Mouse (Mus musculus): ENCODE measurements at regions not wholly inside any gene's neighbourhood (a gene's known extent, or its start where the extent isn't known, plus 50 kb on each side); places are given as distances from the start of the nearest gene placed in this dataset. TPM values are rescaled to one million over a fixed set of nuclear protein-coding genes. Genes with fewer than 3 reads are reported as not detected.

DNA sequence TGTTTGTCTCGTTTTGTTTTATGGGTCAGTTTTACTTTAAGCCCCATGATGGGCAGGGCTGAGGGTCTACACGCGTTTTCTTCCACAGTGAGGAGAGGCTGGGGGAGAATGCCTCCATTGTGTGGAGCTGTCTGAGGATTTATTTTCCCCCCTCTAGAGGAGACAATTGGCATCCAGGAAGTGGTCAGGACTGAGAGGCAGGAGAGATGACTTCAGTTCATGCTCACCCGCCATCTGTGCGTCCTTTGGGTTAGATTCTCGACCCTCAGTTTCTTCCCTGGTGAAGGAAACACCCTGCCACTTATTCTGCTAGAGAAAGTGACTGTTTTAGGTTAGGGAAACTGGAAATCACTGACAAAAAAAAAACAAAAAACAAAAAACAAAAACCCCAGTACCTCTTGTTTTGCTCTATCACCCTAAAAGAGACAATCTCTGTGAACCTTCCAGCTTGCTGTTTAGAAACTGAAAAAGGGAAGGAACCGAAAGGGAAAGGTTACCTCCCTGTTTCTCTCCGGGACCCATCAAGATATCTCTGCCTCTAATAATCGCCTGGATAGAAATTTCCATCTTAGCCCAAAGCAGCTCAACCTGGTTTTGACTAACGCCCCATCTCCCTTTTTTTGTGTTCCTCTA lies 71.1 kb upstream of the Prdm1 start:
- DNase-seq (ENCODE audit: low spot score) (no peak), ATAC-seq (no peak)
- H3K9ac ChIP-seq (ENCODE audit: low read length), result no peak overlapping the region
- no peaks in the 10 kb centered on the region for H3K27me3 ChIP-seq (replicated peaks; ENCODE audit: control insufficient read depth, insufficient read depth, low read length)
- WGBS, result 73% methylated on average over 10 of the region's 10 CpGs
- H3K9me3 ChIP-seq (replicated peaks; ENCODE audit: control insufficient read depth, low read length), result no peaks in the 10 kb centered on the region
- no peaks in the 10 kb centered on the region for H3K36me3 ChIP-seq (ENCODE audit: control insufficient read depth, insufficient read depth, low read length)
- H3K4me2 ChIP-seq (ENCODE audit: low read length), result no peak overlapping the region
- H3K27ac ChIP-seq (ENCODE audit: low read depth, low read length), result no peak overlapping the region
- H3K4me3 ChIP-seq (ENCODE audit: low read depth, low read length), result no peak overlapping the region
- no peaks in the 10 kb centered on the region for H3K4me1 ChIP-seq (ENCODE audit: control insufficient read depth, insufficient read depth, low read length)

DNA sequence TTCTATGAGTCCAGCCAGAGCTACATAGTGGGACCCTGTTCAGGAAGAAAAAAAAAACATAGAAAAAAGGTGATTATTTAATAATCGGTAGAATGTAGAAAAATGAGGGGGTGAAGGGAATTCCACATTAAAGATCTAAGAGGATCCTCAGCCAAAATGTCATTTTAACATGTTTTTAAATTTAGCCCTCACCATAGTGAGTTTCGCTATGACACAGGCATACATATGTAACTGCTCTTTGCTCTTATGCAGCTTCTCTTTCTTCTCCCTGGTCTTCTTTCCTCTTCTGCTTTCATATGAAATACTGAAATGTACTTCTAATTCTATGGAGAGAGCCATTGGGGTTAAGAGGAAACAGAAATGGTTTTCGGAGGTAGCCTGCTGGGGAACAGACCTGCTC lies 70.3 kb upstream of the Prdm1 start:
- Histone ChIP-seq H3K4me1 (ENCODE audit: control insufficient read depth, insufficient read depth, low read length) (no peaks in the 10 kb centered on the region), H3K27me3 (replicated peaks; ENCODE audit: control insufficient read depth, insufficient read depth, low read length) (no peaks in the 10 kb centered on the region), H3K36me3 (ENCODE audit: control insufficient read depth, insufficient read depth, low read length) (no peaks in the 10 kb centered on the region), H3K27ac (ENCODE audit: low read depth, low read length) (no peak overlapping the region), H3K4me3 (ENCODE audit: low read depth, low read length) (no peak overlapping the region), H3K9me3 (replicated peaks; ENCODE audit: control insufficient read depth, low read length) (no peaks in the 10 kb centered on the region), H3K9ac (ENCODE audit: low read length) (no peak overlapping the region), H3K4me2 (ENCODE audit: low read length) (no peak overlapping the region)
- 97% methylated on average over 3 of the region's 3 CpGs for WGBS
- ATAC-seq, result no peak
- no peak for DNase-seq (ENCODE audit: low spot score)

DNA sequence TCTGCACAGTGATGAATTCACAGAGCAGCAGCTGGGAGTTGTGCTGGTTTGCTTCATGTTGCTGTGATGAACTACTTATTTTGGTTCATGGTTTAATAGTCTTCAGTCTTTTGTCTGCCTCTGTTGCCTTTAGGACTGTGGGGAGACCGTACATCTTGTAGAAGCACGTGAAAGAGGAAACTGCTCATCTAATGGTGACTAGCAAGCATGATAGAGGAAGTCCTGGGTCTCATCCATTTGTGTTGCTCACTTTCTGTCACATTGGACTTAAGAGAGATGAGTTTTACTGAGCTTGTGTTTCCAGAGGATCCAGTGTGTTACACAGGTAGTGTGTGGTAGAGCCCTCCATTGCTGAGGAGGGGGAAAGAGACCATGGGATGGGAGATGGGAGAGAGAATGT lies 67.6 kb upstream of the Prdm1 start:
- no peaks in the 10 kb centered on the region for H3K9me3 ChIP-seq (replicated peaks; ENCODE audit: control insufficient read depth, low read length)
- ATAC-seq (no peak), DNase-seq (ENCODE audit: low spot score) (no peak)
- H3K4me2 ChIP-seq (ENCODE audit: low read length), result no peak overlapping the region
- H3K36me3 ChIP-seq (ENCODE audit: control insufficient read depth, insufficient read depth, low read length), result no peaks in the 10 kb centered on the region
- H3K27ac ChIP-seq (ENCODE audit: low read depth, low read length), result no peak overlapping the region
- WGBS, result 94% methylated on average over 2 of the region's 2 CpGs
- H3K27me3 ChIP-seq (replicated peaks; ENCODE audit: control insufficient read depth, insufficient read depth, low read length), result no peaks in the 10 kb centered on the region
- no peak overlapping the region for H3K9ac ChIP-seq (ENCODE audit: low read length)
- no peaks in the 10 kb centered on the region for H3K4me1 ChIP-seq (ENCODE audit: control insufficient read depth, insufficient read depth, low read length)
- no peak overlapping the region for H3K4me3 ChIP-seq (ENCODE audit: low read depth, low read length)

DNA sequence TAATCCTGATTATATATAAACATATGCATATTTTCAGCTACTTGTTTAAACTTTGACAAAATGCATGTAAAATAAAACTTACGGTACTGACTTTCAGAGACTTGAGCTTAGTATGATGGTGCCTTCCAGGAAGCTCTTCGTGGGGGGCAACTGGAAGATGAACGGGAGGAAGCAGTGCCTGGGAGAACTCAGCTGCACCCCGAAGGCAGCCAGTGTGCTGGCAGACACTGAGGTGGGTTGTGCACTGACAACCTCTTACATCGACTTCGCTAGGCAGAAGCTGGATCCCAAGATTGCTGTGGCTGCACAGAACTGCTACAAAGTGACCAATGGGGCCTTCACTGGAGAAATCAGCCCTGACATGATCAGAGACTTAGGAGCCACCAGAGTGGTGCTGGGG lies 61.5 kb upstream of the Prdm1 start:
- no peak for ATAC-seq
- no peak overlapping the region for H3K4me3 ChIP-seq (ENCODE audit: low read depth, low read length)
- 90% methylated on average over 6 of the region's 6 CpGs for WGBS

DNA sequence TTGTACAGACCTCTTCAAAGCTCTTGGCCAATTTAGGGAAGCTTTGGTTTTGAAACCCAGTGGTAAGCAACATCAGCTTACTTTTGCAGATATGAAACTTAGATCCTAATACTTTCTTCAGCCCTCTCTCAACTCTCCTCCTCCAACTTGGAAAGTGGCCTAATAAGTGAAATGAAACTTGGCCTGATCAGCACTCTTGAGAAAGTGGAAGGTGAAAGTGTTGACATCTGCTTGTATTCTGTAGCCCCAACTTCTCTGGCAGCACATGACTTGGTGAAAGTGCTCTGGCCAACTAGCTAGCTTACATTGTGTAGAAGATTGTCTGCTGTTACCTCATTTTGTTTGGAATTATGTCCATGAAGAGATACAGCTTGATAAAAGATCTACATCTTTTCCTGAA lies 61.1 kb upstream of the Prdm1 start:
- H3K27ac ChIP-seq (ENCODE audit: low read depth, low read length), result no peak overlapping the region
- H3K4me2 ChIP-seq (ENCODE audit: low read length), result no peak overlapping the region
- no peaks in the 10 kb centered on the region for H3K9me3 ChIP-seq (replicated peaks; ENCODE audit: control insufficient read depth, low read length)
- ATAC-seq (no peak), DNase-seq (ENCODE audit: low spot score) (no peak)
- no peaks in the 10 kb centered on the region for H3K4me1 ChIP-seq (ENCODE audit: control insufficient read depth, insufficient read depth, low read length)
- H3K27me3 ChIP-seq (replicated peaks; ENCODE audit: control insufficient read depth, insufficient read depth, low read length), result no peaks in the 10 kb centered on the region
- no peak overlapping the region for H3K9ac ChIP-seq (ENCODE audit: low read length)
- no peak overlapping the region for H3K4me3 ChIP-seq (ENCODE audit: low read depth, low read length)
- H3K36me3 ChIP-seq (ENCODE audit: control insufficient read depth, insufficient read depth, low read length), result no peaks in the 10 kb centered on the region

More for the DNA sequence above, 61.5 kb upstream of the Prdm1 start:
- H3K27me3 ChIP-seq (replicated peaks; ENCODE audit: control insufficient read depth, insufficient read depth, low read length), result no peaks in the 10 kb centered on the region
- no peak for DNase-seq (ENCODE audit: low spot score)
- H3K27ac ChIP-seq (ENCODE audit: low read depth, low read length), result no peak overlapping the region
- no peaks in the 10 kb centered on the region for H3K4me1 ChIP-seq (ENCODE audit: control insufficient read depth, insufficient read depth, low read length)
- H3K4me2 ChIP-seq (ENCODE audit: low read length), result no peak overlapping the region
- no peaks in the 10 kb centered on the region for H3K9me3 ChIP-seq (replicated peaks; ENCODE audit: control insufficient read depth, low read length)
- H3K9ac ChIP-seq (ENCODE audit: low read length), result no peak overlapping the region
- H3K36me3 ChIP-seq (ENCODE audit: control insufficient read depth, insufficient read depth, low read length), result no peaks in the 10 kb centered on the region

- no peak overlapping the region for H3K4me2 ChIP-seq (ENCODE audit: low read length)
- H3K4me1 ChIP-seq (ENCODE audit: control insufficient read depth, insufficient read depth, low read length), result no peaks in the 10 kb centered on the region
- 85% methylated on average over 2 of the region's 2 CpGs for WGBS
- DNase-seq (ENCODE audit: low spot score) (no peak), ATAC-seq (no peak)
- H3K27ac ChIP-seq (ENCODE audit: low read depth, low read length), result no peak overlapping the region
- no peak overlapping the region for H3K9ac ChIP-seq (ENCODE audit: low read length)
- H3K36me3 ChIP-seq (ENCODE audit: control insufficient read depth, insufficient read depth, low read length), result no peaks in the 10 kb centered on the region
- H3K9me3 ChIP-seq (replicated peaks; ENCODE audit: control insufficient read depth, low read length), result no peaks in the 10 kb centered on the region
- H3K27me3 ChIP-seq (replicated peaks; ENCODE audit: control insufficient read depth, insufficient read depth, low read length), result no peaks in the 10 kb centered on the region
- no peak overlapping the region for H3K4me3 ChIP-seq (ENCODE audit: low read depth, low read length)
Measured at GRCm38 (mm10) chr10:44582736-44583135, 54.4 kb upstream of the Prdm1 start.

Small RNA genes in the stretch of these regions (microRNA-seq; reads per million reads assigned to microRNA genes)
- gene Gm24271, result not detected

Data from forebrain, embryonic 14.5 days (tissue).